Mouse (Mus musculus) spleen, postnatal 4 days (tissue): Measurements from ENCODE around the gene Smim6.
A peak's percentile ranks its signal among the peaks of the same experiment; 100 is the strongest.

ENCODE experiments used
- DNase-seq, 2 experiments: peaks; one replicate each; pipeline ENCODE4 v3.0.0; 2022; ENCODE audit warnings: low spot score in 2 of 2

The Smim6 gene

DNA sequence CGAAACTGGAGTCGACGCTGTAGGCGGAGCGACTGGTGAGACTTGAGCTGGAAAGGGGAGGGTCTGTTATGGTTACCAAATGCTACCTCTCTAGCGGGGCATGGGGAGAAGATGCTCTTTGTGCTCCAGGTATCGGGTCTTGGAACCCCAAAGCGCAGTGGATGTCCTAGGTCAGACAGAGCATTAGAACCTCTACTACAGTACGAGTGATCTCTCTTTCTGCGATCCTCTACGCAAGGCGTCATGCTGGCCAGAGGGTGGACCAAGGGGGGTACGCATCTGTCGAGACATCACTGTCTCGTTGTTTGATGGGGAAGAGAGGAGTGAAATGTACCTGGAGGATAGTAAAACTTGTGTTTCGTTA lies 21.9 kb downstream of the Smim6 start:
- DNase-seq = no peak

DNA sequence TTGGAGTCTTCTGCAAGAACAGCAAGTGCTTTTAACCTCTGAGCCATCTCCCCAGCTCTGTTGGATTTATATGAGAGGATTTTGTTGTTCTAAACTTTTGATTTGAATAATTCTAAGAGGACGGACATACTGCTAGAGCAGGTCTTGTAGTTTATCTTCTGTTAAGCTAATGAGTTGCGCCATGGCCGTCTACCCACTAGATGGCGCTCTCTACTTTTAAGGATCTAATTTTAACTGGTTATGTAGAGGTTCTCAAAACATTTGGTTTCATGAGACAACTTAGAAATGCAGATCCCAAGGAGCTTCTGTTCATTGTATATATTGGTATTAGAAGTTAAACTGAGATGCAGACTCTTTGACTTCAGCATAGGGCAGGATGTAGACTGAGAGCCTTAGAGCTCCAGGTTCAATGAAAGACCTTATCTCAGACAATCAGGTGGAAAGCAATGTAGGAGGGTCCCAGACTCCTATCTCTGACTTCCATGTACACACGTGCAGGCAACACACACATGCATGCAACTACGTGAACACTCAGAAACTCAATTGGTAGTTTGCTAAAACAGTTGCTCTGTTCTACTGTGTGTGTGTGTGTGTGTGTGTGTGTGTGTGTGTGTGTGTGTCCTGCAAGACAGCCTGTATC lies 28.0 kb downstream of the Smim6 start:
- DNase-seq = peak; percentile 63 to 81

DNA sequence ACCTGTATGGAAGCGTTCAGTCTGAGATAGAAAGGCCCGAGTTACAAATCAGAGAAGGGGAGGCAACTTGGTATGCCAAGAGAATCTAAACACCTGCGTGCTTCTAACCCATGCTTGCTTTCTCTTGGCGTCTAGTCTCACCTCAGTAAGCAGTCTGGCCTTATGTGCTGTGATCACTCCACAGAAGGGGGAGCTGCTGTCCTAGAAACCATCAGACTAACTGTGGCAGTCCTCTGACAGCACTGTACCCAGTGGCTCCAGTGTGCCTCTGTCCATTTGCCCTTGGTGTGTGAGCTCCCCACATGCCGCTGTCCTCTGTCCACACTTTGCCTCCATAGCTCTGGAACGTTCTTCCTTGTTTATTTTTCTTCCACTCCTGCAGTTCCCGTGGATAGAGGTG lies 30.2 kb downstream of the Smim6 start:
- DNase-seq = no peak

DNA sequence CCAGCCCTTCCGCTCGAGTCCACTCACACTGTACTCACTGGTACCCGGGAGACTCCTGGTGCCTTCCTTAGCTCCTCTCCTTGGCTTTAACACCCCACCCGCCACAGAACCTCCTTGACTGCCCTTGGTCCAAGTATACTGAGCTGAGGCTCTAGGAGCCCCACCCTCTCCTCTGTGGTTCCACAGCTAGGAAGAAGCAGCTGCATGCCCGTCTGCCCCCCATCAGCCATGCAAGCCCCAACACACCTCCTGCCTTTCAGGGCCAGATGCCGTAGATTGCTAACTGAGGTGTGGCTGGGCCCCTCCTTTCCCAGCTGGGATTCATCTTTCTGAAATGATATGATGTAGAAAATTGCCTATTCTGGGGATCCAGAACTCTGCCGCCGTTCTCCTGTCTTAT lies 33.4 kb downstream of the Smim6 start:
- DNase-seq = no peak

DNA sequence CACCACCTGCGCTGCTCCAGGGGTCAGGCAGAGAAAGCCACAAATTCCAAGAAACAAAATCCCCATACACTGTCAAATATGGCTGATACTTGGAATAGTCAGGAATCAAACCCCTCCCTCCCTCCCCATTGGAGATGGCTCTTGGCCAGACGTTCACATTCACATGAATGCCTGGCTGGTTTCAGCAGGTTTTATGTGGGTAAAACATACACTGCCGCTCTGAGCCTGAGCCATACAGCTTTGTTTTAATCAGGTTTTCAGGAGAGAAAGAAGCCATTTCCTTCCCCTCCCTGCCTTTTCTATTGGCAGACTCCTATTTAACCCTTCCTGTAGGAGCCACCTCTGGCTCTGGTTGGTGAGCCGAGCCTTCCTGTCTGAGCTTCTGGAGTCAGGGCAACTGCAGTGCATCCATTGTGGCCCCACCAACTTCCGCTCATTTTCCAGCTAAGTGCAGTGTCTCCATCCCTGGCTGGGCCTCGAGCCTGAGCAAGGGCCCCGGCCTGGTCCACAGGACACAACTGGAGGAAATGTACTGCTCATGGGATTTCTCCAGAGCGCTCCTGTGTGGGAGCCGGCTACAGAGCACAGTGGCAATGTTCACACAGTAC lies 34.5 kb downstream of the Smim6 start:
- no peak for DNase-seq

DNA sequence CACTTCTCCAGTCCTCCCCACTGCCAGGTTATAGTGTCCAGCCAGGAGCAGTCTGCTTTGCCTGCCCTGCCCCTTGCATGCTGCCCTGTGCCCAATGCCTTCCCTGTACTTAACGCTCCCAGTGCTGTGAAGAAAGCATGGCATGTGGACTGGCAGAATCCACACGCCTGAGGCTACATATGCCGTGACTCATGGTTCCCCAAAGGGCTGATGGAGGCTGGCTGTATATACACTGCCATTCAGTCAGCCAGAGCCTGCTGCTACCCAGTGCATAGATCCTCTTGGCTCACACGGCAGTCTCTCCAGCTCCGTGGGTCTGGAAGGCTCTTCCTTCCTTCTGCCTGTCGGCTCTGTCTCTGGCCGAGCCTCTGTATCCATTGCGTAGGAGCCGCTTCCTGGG lies 36.5 kb downstream of the Smim6 start:
- no peak for DNase-seq

DNA sequence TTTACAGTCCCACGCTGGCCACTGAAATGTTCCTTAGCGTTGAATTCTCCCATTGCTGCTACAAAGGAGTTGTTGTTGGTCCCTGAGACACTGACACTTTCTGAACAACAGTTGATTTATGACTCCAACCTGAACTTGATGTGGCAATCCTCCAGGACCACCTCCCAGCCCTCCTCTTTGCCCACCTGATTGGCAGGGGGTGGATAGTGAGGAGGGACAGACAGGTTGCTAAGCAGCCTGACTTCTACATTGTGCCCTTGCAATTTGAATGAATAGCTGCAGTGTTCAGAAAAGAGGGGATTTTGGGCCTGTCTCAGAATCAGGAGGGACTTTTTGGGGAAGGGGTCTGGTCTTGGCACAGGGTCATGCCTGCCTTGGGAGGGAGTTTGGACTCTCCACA lies 38.9 kb downstream of the Smim6 start:
- DNase-seq = no peak

DNA sequence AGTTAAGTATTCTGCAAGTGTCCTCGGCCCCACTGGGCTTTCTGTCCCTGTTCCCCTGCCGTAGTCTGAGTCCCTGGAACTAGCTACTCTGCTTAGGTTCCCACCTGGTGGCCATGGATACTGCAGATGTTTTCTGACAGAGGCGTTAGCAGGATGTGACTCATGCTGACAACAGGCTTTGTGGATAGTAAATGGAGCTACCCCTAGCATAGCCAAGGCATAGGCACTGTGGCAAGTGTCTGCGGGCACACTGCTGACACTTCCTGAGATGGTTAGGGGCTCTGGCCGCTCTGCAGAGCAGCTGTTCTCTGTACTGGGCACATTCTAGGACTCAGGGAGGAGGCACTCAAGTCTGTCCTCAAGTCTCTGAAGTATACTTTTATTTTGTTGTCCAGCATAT lies 42.9 kb downstream of the Smim6 start:
- no peak for DNase-seq

DNA sequence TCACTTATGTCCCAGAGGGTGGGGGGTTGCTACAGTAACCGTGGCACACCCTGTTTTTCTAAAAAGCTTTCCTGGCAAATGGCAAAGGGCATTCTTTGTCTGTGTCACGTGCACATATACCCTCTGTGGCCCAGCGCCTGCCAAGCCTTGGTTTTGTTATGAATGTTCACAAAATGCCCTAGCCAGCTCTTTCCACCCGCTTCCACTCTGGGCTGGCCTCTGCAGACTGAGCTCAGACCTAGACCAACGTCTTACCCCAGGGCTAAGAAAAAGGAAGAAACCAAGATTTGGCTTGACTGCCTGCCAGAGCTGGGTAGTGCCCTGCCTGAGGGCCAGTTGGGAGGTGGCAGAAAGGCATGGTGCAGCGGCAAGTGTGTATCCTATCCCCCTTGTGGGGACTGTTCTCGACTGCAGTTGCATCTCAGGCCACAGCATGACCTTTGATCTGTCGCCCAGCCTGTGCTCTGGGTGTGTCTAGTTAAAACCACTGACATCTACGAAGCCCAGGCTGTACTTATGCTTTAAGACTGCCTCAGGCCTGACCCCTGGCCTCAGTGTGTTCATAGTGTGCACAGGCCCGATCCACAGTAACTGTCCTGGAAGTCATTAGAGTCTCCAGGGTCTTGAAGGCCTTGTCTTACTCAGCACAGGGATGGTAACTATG lies 43.5 kb downstream of the Smim6 start:
- no peak for DNase-seq

DNA sequence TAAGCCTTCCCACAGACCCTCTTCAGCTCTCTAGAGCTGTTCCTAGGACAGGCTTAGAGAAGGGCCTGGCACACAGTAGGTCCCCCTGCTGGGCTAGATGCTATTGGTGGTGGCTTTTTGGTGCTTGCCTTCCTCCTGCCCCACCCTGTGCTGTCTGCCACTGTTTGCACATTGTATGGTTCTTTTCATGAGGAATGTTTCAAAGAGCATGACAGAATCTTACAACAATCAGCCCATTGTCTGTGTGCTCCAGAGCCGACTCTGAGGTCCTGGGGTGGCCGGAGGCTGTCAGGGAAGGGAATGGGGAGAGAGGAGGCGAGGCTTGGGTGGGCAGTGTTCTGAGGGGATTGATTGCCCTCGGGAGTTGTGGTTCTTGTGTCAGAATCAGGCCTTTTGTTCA lies 44.6 kb downstream of the Smim6 start:
- DNase-seq = no peak

DNA sequence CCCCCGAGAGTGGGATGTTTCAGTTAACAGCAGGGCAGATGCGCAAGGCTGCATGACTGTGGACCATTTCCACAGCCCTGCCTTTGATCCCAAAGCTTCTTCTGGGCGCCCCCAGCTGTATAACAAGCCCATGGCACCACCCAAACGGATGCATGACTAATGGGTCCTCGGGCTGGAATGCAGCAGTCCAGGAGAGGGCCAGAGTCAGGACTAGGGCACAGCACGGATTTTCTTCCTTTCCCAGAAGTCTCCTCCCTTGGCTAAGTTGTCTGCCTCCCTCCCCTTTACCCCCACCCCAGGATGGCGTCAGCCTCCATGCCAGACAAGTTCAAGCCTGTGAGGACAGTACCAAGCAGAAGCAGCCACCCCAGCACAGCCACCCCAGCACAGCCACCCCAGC lies 46.2 kb downstream of the Smim6 start:
- no peak for DNase-seq

DNA sequence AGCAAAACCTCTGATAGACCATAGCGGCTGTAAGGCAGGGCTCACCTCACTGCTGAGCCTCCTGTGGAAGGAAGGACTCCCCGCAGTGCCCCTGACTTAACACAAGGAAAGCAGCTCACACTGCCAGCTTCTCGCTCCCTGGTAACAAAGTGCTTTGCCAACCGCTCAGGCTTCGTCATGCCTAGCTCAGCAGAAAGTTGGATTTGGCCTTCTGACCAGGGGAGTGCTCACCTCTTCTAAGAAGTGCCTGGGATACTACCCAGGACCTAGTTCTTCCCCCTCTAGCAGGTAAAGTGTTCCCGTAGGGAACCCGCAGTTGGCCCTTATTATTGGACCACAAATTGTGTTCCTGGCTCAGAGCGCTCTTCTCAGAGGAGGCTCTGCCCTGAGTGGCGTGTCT lies 47.2 kb downstream of the Smim6 start:
- DNase-seq = no peak

DNA sequence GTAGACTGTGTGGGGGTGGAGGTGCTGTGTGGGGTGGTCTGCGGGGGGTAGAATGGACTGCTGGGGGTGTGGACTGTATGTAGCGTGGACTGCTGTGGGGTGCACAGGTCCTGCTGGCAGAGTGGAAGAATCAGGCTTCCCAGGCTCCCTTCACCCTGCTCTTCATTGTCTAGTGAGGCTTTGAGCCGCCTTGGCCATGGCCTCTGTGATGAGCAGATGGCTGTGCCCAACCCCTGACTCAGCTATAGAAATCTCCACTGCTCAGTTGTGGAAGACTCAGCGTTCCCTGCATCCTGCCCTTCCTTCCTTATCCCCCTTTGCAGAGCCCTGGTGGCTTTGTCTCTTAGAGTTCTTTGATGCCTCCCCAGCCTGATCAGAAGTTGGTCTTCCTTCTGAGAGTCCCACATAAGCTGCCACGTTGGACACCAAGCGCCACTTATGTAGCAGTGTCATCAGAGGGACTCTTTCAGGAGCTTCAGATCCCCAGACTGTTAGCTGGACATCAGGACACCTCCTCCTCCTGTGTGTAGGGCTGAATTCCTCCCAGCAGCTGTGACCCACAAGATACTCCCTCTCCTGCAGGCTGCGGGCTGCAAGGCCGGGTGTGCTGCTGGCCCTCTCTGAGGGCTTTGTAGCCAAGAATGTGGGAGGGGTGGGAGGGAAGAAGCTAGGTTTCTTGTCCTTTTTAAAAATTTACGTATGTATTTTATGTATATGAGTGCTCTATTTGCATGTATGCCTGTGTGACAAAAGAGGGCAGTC lies 51.0 kb downstream of the Smim6 start:
- no peak for DNase-seq
